Mouse (Mus musculus) liver, adult 2 months (tissue): ENCODE data around the gene Ccdc85c.

Experiments used
- CTCF ChIP-seq: fragments of 200-500 bp; IDR thresholded peaks from 2 replicates; pipeline ENCODE4 v1.5.1; 2011; ENCODE audit warnings: low read depth, low read length, control low read depth
- POLR2A ChIP-seq: fragments of 200-500 bp; IDR thresholded peaks from 2 replicates; pipeline ENCODE4 v1.6.1; 2011; ENCODE audit warnings: low read length, control low read depth; ENCODE audit not compliant: insufficient read depth; ENCODE audit errors: extremely low read depth

DNA sequence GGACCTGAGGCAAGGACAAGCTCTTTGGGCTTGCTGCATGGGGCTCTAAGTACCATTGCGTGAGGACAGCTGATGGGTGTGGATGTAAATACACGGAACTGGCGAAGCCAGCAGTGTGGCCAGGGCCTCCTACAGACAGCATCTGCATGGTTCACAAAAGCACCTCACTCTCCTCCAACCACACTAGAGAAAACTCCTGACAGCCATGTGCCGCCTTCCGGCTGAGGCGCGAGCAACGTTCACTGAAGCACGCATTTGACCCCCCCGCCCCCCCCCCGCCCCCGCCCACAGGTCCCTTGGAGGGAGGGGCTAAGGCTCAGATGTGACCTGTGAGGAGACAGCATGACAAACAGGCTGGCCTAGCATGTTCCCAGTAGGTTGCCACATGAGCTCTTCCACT lies 70.2 kb downstream of the Ccdc85c start:
- TF ChIP-seq CTCF (no peak), POLR2A (no peak)
